10 mouse cellular contexts compared by ENCODE assay signal in genomic region chr16:33605647-33606596, GRCm38 (mm10).
DNase-seq lines count a peak whose midpoint lies in the region; ATAC-seq and TF ChIP-seq lines count a peak whose summit lies in the region.
"Had no signal": no experiment of that assay in that cellular context is flagged by ENCODE, and none has a peak within 500 bp of the region (broad histone marks: within the 10 kb centered on the region; RNA-seq: fewer than 3 reads in every experiment).

No protein-coding gene starts in this region.

- intact Hi-C loops in heart, postnatal 36 days (cut with DNase I) = no loop called here
- intact Hi-C loops in gastrocnemius, postnatal 14 days (cut with DNase I; ENCODE audit: low total_unique reads) = no loop called here

- ATAC-seq in heart, embryonic 16.5 days (replicated peaks; ENCODE audit: extremely low read depth, insufficient read depth, low FRiP score) = no peak
- ATAC-seq in embryonic facial prominence, embryonic 11.5 days (replicated peaks; ENCODE audit: insufficient number of reproducible peaks, low FRiP score, low TSS enrichment, low read depth) = peak; percentile 89
- peak; percentile 92 for ATAC-seq in hindbrain, postnatal 0 days

- H3K4me2 ChIP-seq in heart, embryonic 16.5 days (ENCODE audit: low read depth, low read length) = no peak overlapping the region
- no peak overlapping the region for H3K4me2 ChIP-seq in embryonic facial prominence, embryonic 11.5 days (ENCODE audit: low read depth, low read length)
- H3K4me2 ChIP-seq in hindbrain, postnatal 0 days (ENCODE audit: low read depth, low read length) = no peak overlapping the region
- H3K4me2 ChIP-seq: liver, embryonic 13.5 days had no signal

- H3K4me1 ChIP-seq in heart, embryonic 16.5 days (ENCODE audit: control insufficient read depth, insufficient read depth, low read length) = peaks cover 20% of the 10 kb centered on the region
- H3K4me1 ChIP-seq in embryonic facial prominence, embryonic 11.5 days (ENCODE audit: control insufficient read depth, insufficient read depth, low read length) = no peaks in the 10 kb centered on the region
- peaks cover 15% of the 10 kb centered on the region for H3K4me1 ChIP-seq in hindbrain, postnatal 0 days (ENCODE audit: insufficient read depth, low read length)
- H3K4me1 ChIP-seq: liver, embryonic 13.5 days had no signal

- no peak for TF ChIP-seq CTCF in hindbrain, postnatal 0 days (IDR thresholded peaks at IDR 0.05; ENCODE audit: low read depth)

- H3K36me3 ChIP-seq in heart, embryonic 16.5 days (ENCODE audit: control insufficient read depth, insufficient read depth) = no peaks in the 10 kb centered on the region
- no peaks in the 10 kb centered on the region for H3K36me3 ChIP-seq in embryonic facial prominence, embryonic 11.5 days (replicated peaks; ENCODE audit: control insufficient read depth, insufficient read depth, low read depth, low read length)
- H3K36me3 ChIP-seq in hindbrain, postnatal 0 days (ENCODE audit: insufficient read depth, low read length) = no peaks in the 10 kb centered on the region
- H3K36me3 ChIP-seq: liver, embryonic 13.5 days had no signal

- no peak for DNase-seq in heart, postnatal 36 days
- peak; percentile 44 for DNase-seq in embryonic facial prominence, embryonic 11.5 days (ENCODE audit: low spot score)
- peak; percentile 73 for DNase-seq in hindbrain, postnatal 0 days (ENCODE audit: low spot score)
- DNase-seq in retina, postnatal 1 day = peak; percentile 76
- no peak for DNase-seq in kidney, postnatal 4 days
- DNase-seq in gastrocnemius, postnatal 14 days = no peak
- DNase-seq in ovary, adult 18-20 months (ENCODE audit: low spot score) = no peak
- DNase-seq: gastrocnemius, postnatal 36 days; liver, embryonic 13.5 days had no signal

- no peaks in the 10 kb centered on the region for H3K27me3 ChIP-seq in heart, embryonic 16.5 days (ENCODE audit: control insufficient read depth, insufficient read depth, low read length)
- no peaks in the 10 kb centered on the region for H3K27me3 ChIP-seq in embryonic facial prominence, embryonic 11.5 days (ENCODE audit: control insufficient read depth, insufficient read depth, low read length)
- no peaks in the 10 kb centered on the region for H3K27me3 ChIP-seq in hindbrain, postnatal 0 days (ENCODE audit: insufficient read depth, low read length)
- H3K27me3 ChIP-seq: liver, embryonic 13.5 days had no signal

- no peaks in the 10 kb centered on the region for H3K9me3 ChIP-seq in heart, embryonic 16.5 days (replicated peaks; ENCODE audit: control insufficient read depth, low read length)
- no peaks in the 10 kb centered on the region for H3K9me3 ChIP-seq in embryonic facial prominence, embryonic 11.5 days (replicated peaks; ENCODE audit: control insufficient read depth, low read length)
- no peaks in the 10 kb centered on the region for H3K9me3 ChIP-seq in hindbrain, postnatal 0 days (ENCODE audit: low read length)
- H3K9me3 ChIP-seq: liver, embryonic 13.5 days had no signal

- peak overlapping the region; percentile 98 for H3K27ac ChIP-seq in heart, embryonic 16.5 days (ENCODE audit: low read length)
- H3K27ac ChIP-seq in embryonic facial prominence, embryonic 11.5 days (replicated peaks; ENCODE audit: low read depth, low read length) = no peak overlapping the region
- H3K27ac ChIP-seq in hindbrain, postnatal 0 days = peak overlapping the region; percentile 80
- H3K27ac ChIP-seq: liver, embryonic 13.5 days had no signal

- H3K4me3 ChIP-seq in heart, embryonic 16.5 days (ENCODE audit: low read length) = no peak overlapping the region
- H3K4me3 ChIP-seq in embryonic facial prominence, embryonic 11.5 days (ENCODE audit: low read depth, low read length) = no peak overlapping the region
- no peak overlapping the region for H3K4me3 ChIP-seq in hindbrain, postnatal 0 days (ENCODE audit: low read length)
- H3K4me3 ChIP-seq: liver, embryonic 13.5 days had no signal

- 43% methylated on average over 9 of the region's 9 CpGs for WGBS in heart, embryonic 16.5 days
- 21% methylated on average over 9 of the region's 9 CpGs for WGBS in embryonic facial prominence, embryonic 11.5 days
- 20% methylated on average over 9 of the region's 9 CpGs for WGBS in hindbrain, postnatal 0 days

- no peak overlapping the region; the same call in 1 of the 2 replicates for H3K9ac ChIP-seq in heart, embryonic 16.5 days (ENCODE audit: low read length)
- no peak overlapping the region for H3K9ac ChIP-seq in embryonic facial prominence, embryonic 11.5 days (replicated peaks; ENCODE audit: low read length)
- no peak overlapping the region for H3K9ac ChIP-seq in hindbrain, postnatal 0 days (replicated peaks; ENCODE audit: low read length)
- H3K9ac ChIP-seq: liver, embryonic 13.5 days had no signal

Comparison
In these comparisons a context has a peak if more than half of its experiments do, and no peak if none do; other contexts are left out.
1. DNase-seq: peak in embryonic facial prominence, embryonic 11.5 days (single experiment), hindbrain, postnatal 0 days (single experiment) and retina, postnatal 1 day (single experiment); none in heart, postnatal 36 days (0 of 2), kidney, postnatal 4 days (0 of 2), gastrocnemius, postnatal 14 days (single experiment) and ovary, adult 18-20 months (single experiment).